Mouse (Mus musculus) thymus, postnatal 25 days (tissue): ENCODE results near the gene Adgrl2.

Experiments used
- DNase-seq: peaks from one replicate; pipeline ENCODE4 v3.0.0; 2022

Gene Adgrl2

DNA sequence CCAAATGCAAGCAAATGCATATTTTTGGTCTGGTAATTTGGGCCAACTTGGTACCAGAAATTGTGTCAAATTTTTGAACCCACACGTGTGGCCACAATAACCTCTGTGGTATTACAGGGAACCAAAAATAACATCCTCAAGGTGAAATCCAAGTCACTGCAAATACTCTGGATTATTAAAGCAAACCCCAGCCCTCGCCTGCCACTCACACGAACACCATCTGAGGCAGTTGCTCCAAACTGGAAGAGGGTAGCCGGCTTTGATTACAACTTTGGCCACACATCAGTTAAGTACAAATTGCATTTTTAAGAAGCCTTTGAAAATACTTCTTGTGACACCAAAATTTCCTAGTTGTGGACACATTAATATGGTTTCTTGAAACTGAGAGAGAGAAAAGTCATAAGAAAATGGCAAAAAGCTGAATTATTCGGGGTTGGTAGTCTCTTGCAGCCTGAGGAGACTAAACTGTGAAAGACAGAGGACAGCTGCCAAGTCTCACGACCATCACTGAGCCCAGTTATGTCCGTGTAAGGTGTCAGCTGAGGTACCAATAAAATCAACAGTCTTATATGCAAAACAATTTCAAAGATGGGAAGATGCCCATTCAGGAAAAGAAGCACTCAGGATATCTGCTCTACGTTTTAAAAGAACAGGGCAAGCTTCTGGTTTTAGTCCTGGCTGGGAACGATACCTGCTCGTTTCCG, 18.3 kb downstream of the Adgrl2 start:
- no peak for DNase-seq

DNA sequence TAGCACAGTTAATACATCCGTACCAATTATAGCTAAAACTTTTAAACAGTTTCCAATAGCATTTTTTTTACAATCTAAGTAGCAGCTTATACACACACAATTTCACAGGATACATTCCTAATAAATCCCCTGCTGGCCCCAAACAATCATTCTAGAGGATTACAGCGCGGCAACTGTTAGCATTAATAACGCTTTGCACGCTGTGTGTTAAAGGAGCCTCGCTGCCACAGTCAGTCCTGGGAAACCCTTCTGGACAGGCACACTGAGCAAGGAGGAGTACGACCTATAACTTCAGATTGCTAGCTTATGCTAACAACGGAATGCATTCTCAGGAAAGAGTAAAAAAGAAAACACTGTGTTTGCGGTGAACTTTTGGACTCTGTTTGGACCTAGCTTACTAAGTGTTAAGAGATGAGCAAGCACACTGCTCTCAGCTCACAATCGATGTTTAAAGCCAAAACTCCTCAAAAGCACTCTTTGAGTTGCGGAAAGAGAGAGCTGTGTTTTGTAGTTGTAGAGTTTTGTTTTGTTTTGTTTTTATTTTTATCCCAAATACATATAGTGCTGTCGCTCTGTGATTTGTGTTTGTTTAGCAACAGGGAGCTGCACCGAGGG, 25.3 kb downstream of the Adgrl2 start:
- no peak for DNase-seq

DNA sequence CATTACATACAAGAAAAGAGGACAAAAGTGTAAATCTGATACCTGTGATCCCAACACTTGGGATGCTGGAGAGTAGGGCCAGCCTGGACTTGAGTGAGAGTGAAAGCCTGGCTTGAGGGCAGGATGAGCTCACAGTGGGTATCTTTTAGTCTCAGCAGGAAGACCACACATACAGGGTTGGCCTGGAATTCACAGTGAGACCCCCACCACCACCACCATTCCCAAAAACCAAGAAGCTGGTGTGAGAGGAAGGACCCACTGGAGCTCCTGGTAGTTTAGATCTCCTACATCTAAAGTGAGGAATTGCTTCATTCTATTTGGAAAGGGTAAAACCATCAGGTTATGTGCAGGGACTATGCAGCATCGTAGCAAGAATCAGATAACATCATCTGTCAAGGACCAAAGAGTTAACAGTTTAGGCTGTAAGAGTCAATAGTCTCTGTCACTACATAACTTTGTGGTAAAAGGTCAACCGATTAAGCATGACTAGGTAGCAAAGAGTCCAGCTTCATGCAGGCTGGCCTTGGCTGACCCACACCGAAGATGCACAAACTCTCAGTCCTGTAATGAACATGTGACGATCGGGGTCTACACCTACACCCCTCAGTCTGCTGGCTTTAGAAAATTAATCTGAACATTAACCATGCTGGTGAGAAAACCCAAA, 26.8 kb downstream of the Adgrl2 start:
- no peak for DNase-seq

DNA sequence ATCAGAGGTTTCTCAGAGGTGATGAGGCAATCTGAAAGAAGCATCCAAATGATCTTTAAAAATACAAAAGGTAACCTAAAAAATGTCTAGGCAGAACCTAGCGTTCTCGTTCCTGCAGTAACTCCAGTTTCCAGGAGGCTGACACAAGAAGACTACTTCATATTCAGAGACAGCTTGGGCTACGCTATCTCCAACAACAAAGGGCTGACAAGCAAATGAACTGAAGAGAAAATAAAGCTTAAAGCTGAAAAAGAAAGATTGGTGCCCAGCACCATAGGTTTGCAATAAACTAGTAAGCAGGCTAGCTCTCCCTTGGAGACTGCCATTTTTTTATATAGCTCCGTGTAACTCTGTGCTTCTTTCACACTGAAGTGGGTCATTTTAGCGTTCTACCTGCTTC, 28.7 kb downstream of the Adgrl2 start:
- DNase-seq, result no peak

DNA sequence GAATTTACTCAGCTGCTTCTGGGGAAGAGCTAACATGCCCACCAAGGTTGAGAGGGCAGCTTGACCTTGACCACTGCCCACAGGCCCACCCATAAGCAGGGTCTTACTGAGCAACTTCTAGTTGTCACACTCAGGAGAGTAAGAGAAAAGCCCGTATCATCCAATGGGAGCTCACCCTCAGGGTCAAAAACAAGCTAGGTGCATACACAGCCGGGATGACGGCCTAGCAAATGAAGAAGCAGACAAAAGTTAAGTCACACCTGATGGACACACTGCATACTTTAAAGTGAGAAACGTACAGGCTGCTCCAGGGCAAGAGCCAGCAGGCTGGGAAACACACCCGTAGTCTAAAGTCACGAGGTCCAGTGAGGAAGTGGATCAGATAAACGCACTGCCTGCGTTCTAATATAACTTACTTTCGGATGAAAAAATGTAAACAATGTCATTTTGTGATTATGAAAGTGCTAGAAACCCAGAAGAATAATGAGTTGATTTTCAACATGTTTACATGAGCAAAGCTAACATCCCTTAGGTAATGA, 29.5 kb downstream of the Adgrl2 start:
- no peak for DNase-seq

DNA sequence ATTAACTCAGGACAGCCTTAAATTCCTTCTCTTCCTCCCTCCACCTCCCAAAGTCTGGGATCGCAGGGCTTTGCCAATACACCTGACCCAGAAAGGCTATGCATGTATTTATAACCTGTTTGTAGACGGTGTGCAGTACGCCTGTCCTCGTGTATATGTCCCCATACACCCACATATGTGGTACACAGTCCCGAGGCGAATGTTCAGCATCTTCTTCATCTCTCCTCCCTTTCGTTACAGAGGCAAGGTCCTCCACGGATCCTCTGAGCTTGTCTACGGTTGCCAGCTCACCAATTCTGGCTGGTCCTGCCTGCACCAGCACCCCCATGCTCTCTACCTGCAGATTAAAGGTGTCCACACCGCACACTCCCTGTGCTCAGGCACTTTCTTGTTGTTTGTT, 30.1 kb downstream of the Adgrl2 start:
- DNase-seq, result no peak

DNA sequence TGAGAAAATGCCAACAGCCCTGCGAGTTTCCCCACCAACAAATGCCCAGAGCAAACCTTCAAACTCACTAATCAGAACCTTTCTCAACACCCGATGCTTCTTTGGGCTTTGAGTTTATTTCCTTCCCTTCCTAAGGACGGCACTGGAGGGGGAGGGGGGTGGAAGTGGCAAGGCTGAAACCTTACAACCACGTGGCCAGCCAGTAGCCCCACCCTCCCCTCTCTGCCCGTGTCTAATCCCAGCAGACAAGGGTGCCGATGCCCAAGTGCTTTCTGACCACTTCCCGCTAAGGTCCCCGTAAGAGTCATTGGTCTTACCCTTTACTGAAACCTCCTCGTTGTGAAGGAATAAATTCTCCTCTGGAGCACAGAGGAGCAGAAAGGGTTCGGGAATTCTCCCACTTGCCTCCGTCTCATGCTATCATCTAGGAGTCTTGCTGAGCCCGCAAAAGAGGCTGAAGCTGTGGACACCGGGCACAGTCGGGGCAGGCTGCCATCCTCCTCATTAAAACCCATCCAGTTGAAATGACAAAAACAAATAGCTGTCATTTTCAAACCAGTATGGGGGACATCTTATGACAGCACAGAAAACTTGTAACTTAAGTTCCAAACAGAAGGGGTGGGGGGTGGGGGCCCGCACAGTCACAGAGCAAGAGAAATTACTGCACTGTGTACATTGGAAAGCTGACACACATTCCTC, 30.9 kb downstream of the Adgrl2 start:
- DNase-seq, result no peak

DNA sequence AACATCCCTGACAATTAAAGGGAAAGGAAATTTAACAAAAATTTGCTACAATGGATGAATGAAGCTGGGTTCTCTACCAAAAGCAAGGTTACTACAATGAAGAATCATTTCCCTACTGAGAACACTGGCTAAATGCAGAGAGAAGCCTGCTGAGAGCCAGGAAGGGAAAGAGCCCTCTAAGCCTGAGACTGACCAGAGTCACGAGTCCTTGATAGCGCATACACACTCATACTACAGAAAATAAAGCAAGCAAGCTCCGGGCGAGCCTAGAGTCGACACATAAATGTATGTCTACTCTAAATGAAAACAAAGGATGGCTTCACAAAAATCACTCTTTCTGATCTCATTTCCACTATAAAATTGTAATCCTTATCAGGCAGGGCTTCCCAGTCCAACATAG, 31.6 kb downstream of the Adgrl2 start:
- no peak for DNase-seq

DNA sequence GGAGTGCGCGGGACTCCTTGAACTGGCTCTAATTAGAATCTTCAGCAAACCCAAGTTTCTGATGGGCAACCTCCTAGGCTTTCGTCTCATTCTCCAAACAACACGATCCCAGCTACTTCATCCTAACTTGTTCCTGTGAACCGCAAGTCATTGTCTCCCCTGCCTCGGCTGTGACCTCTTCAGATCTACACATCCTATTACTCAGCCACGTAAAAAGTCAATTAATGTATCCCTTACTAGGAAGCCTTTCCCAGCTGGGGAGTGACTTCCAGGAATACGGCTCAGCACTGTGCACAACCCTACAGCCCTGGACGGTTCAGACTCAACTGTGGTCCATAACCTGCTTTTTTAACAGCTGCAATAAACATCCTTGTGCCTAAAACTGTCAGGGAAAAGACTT, 32.2 kb downstream of the Adgrl2 start:
- DNase-seq, result no peak

DNA sequence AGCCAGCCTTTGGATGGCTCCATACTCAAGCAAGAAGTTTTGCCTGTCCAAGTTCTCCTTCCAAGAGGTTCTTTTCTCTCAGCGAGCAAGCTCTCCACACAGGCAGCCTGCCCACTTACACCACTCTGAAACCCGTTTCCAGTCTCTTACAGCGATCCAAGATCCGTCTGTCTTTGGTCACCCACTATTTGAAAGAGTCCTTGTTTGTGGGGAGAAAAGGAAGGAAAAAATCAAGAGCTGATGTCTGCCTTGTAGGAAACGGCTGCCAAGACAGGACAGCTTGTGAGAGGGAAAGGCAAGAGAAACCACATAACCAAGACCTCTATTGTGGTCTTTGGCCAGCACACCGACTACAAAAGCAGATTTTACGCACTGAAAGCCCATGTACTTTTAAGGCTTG, 33.5 kb downstream of the Adgrl2 start:
- DNase-seq, result no peak

DNA sequence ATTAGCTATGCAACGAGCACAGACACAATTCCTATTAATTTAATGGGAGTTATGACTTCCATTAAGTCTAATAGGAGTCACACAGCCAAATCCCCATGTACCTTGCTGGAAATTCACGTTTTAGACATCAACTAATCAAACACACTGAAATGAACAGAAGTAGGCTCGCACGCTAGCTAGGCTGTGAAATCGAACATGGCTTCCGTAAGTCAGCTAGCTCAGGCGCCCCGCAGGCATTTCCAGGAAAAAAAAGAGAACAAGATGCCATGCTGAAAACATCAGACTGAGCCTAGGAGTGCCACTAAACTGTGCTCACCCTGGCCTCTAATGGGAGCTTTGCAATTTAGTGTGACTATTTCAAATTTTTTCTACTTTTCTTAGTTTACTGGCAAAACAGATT, 40.6 kb downstream of the Adgrl2 start:
- DNase-seq, result no peak

DNA sequence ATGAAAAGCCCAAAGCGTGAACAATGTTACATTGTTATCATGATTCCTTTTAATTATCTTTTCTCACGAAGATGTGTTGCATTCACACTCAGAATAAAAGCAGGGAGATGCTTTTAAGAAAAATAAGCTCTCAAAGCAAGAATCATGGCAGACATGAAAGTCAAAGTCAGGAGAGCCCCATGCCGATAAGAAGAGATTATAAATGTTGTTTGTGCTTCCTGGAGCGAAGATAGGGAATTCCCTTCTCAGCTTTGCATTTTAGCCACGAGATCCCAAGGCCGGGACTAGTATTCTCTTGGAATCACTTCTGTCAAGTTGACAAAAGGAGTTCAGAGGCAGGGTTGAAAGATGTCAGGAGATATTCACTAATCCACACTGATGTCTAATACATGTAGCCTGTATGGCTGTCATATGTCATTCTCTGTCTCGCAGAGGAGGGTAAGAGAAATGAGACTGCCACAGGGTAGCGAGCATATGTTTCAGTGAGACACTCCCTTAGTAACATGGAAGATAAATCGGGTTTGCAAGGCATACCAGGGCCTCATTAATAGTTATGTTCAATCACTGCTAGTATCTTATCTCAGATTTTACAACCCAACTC, 42.5 kb downstream of the Adgrl2 start:
- no peak for DNase-seq

DNA sequence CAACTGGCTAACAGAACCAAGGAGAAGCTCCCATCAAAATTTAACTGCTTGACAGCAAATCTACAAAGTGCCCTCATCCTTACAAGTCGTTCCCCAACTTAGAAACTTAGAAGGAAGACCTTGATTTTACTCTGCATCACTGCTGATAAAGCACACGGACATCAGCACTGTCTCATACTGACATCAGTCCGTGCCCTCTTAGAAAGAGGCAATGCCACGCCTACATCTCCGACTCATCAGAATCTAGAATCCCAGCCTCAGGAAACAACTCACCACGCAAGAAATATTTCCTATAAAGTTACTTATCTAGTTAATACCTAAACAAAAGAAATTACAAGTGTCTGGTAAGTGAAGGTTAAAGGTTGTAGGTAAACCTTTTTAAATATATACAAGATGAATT, 43.1 kb downstream of the Adgrl2 start:
- DNase-seq, result no peak

DNA sequence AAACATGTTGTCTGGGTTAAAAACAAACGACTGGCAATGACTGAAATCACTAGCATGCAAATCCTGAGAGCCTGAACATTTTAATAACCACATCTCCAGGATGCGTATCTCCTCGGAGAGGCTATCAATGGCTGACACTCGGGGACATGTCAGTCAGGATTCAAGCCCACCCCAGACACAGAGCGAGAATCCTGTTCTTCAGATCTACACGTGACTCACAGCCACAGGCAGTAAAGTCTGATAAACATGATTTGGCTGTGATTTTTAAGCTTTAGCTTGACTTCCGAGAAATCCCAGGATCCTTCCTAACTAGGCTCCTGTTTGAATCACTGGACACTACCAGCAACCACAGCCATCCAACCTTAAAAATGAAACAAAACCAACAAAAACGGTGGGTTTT, 44.8 kb downstream of the Adgrl2 start:
- no peak for DNase-seq

DNA sequence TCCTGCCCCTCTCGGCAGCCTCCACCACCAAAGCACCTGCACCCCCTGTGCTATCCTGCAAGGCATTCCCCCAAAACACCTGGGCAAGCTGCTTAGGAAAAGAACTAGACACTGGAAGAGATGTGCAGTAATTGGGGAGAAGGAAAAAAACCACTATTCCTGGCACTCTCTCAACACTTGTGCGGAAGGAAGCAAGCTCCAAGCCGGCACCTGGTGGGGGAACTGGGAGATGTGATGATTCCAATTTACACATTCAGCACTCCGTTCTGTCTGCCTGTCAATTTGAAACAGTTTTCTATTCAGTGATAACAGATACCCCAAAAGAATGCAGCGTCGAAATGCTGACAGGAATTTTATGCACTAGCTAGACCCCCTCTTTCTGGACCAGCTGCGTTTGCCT, 50.9 kb downstream of the Adgrl2 start:
- no peak for DNase-seq

DNA sequence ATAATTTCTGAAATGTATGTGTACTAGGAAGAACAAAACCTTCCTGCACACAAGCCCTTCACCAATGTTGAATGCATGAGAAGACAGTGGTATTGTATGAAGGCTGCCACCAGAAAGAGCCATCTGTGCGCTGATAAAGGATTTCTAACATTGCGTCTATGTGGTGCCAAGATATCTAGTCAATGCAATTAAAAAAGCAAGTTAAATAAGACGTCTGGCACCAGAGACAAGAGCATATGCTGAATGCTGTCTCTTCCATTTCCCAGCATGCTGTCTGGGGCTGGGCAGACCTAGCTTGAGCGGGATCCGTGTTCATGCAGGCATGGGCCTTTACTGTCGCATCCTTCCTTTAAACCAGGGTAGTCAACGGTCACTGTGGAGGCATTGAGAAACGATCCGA, 55.3 kb downstream of the Adgrl2 start:
- no peak for DNase-seq

DNA sequence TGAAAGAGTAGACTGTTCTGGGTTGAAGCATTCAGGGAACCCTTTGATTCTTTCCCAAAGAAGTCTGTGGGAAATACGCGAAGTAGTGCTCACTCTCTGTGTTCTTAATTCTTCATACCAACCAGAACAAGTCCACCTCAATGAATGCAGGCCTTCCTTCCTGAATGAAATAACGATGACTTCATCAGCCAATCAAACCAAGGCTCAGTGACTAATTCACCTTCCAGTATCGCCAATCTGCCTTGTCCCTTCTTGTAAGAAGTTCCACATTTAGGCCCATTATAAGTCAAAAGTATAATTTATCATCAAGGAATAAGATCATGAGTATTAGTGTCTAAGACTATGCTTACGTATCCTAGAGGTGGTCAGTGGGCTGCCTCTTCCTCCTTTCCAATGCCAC, 56.1 kb downstream of the Adgrl2 start:
- no peak for DNase-seq

DNA sequence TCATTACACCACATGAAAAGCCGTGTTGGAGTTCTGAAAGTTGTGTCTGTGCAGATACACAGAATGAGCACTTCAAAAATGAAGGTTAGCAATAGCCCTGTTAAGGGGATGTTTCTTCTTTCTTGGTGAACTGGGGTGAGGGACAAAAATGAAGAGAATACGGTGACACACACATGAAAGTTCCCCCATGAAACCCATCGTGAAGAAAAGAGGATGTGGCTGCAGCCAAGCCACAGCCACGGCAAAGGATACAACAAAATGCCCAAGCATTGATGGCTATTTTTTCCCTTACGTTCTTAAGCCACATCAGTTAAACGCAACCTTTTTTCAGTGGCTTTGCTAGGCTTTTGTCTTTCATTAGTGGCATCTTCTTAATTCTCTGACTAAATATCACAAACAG, 57.2 kb downstream of the Adgrl2 start:
- DNase-seq, result no peak

DNA sequence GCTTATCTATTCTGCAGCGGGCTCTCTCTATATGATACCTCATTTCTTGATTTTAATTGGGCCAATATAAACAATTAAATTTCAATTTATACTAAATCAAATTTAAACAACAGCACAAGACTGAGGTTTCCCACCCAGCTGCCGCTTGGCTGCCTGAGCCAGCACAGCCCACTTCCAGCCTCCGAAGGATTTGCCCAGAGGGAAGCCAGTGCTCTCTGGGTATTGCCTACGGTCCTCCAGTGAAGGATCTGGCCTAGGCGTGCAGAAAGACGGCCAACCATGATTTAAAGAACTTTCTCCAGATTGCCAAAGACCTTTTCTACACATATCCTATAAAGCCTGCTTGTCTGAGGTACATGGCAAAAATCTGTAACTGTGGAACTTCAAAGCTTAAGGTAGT, 59.4 kb downstream of the Adgrl2 start:
- no peak for DNase-seq

DNA sequence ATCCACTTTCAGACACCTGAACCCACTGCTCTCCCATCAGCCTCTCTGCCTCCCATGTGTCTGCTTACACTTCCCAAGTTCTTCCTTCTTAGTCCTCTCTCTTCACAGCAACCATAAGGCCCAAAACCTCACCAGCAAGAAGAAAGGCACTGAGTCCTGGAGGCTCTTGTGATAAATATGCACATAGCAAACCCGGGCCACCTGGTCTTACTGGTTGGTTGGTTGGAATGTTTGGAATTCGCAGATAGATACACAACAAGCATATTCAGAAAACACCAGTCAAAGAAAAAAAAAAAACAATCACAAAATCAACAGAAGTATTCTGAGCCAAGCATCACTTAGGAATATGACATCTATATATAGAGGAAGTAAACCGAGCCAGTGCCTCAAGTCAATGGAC, 64.0 kb downstream of the Adgrl2 start:
- DNase-seq, result no peak

DNA sequence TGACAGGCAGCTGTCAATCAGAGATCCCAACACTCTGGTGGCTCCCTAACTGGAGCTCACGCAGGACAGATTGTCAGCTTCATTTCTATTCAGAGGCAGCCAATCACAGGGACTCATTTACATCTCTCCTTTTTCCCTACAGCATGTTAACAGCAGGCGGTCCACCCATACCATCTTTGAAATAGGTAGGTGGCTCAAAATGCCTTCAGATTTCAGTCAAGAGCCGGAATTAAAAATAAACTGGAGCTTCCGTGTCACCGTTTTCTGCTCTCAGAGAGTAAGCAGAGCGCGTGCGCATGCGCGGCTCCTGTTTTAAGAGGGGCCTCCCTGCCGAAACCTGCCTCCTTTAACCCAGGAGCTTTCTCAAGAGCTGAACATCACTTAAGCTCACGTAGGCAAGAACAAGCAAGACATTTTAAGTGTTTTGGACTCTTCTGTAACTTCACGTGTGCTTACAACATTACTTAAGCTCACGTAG, 67.7 kb downstream of the Adgrl2 start:
- no peak for DNase-seq

DNA sequence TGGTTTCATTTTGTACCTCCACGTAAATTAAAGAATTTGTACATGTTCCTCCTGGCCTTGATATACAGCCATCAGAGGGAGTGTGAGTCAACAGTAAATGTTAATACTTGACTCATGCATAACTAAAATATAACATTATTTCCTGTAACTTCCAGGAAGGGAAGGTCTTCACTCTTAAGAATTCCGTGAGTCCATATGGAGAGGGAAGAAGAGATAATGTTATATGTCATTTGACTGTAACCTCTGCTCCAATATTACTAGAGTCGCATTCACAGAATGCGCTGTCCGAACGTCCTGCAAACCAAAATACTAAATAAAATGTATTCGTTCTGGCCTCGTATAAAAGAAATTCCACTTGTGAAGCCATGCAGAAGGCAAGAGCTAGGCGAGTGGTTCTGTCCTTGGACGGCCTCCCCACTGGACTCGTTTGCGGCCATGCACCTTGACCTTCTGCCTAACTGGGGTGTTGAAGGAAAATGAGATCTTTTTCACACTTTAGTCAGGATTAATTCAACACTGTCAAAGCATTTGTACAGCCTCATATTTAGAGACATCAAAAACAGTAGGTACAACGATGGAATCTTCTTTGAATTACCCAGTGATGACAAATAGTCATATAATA, 68.3 kb downstream of the Adgrl2 start:
- no peak for DNase-seq

DNA sequence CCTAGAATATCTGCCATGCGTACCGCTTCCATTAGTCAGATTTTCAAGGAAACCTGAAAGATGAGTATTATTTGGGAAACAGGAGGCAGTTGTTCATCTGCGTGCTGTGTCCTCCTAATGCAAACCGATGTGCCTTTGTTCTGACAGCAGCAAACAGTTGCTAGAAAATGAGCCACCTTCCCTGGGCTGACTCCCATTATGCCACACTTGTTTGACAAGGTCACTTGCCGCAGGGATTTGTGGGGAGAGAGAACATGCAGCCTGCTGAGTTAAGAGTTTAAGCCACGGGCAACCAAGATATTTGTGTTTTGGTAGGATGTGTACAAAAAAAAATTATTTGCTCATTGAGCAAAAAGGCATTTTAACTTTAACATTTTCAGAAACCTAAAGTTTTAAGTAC, 69.5 kb downstream of the Adgrl2 start:
- DNase-seq, result no peak
